Mouse (Mus musculus) right cerebral cortex, postnatal 10 days (tissue): Measurements from ENCODE around the gene Tbc1d2b.

Experiments
- DNase-seq, 2 experiments: peaks; one replicate each; pipeline ENCODE4 v3.0.0; 2021; ENCODE audit warnings: low spot score in 2 of 2

The Tbc1d2b gene

DNA sequence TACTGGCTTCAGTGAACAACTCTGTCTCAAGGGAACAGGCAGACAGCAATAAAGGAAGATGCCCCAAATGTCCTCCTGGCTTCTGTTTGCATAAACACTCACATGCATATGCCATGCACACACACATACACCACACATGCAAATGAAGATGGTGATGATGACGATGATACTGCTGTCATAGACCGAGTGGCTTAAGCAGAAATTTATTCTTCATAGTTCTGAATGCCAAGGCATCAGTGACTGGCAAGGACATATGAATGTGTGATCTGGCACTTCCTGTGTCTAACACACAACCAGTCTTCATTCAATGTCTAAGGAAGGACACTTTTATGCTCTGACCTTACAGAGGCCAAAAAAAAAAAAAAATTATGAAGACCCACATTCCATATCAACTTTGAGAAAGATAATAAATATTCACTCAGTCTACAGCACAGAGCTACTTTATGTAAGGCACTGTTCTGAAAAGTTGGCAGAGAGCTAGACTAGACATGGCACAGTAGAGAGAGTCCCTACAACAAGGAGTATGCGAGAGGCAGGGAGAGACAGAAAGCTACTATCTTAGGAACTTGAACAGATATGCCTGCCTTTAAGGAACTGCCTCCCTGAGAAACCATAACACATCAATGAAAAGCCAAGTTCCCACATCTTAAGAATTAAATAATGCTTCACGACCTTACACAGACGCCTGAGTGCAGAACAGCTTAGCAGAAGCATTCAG, 5.1 kb downstream of the Tbc1d2b start:
- peak; percentile 11 to 22 for DNase-seq

DNA sequence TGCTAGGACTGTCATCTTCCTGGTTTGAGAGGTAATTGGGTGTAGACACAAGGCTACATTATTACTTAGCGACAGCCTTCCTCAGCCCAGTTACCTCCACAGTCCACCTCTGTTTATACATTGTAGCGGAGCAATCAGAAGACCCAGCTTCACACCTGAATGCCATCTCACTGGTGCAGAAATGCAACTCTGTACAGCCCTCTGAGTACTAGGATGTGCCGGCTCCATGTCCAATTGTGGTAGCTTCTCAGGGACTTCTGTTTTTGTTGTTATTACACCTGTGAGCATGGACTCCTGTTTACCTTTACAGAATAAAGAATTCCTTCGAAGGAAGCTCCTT, 7.3 kb downstream of the Tbc1d2b start:
- peak in 1 of 2 experiments; percentile 12 for DNase-seq

DNA sequence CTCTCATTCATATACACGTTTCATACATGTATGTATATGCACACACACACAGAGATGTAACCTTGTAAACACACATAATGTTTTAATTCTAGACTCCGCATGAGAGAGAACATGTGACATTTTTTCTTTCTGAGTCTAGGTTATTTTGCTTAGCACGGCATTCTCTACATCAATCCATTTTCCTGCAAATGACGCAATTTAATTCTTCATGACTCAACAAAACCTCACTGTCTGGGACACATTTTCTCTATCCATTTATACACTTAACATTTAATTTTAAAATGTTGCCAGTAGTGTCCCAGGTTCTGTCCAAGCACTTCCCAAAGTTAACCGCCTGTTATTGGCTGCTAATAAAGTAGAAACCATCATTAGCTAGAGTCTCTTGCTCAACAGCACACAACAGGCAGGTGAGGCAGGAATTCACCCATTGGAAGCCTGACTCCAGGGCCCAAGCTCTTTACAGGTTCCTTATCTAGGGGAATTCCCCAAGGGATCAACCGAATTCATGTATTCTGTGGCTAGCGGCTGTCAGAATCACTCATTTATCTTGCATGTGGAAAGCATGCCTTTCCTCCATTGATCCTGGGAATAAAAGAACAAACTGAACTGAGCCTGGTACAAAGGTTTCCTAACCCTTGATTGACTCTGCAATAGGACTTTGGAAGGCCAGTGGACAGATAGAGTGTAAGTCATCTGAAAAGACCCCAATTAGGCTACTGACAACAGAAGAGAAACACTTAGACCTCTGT, 7.8 kb downstream of the Tbc1d2b start:
- DNase-seq = no peak

DNA sequence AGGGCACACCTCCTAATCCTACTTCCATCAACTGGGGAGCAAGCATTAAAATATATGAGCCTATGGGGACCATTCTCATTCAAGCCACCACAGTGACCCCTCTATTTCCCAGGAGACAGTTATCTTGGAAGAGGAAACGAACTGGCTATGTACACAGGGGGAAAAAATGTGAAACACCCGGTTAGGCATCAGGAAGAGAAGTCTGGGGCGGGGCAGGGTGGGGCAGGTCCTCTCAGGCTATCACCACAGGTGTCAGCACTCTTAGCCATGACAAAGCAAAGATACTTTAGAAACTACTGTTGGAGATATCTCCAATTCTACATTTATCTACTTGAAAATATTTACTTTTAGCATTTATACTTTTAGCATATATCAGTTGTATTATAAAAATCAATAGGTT, 8.5 kb downstream of the Tbc1d2b start:
- no peak for DNase-seq

DNA sequence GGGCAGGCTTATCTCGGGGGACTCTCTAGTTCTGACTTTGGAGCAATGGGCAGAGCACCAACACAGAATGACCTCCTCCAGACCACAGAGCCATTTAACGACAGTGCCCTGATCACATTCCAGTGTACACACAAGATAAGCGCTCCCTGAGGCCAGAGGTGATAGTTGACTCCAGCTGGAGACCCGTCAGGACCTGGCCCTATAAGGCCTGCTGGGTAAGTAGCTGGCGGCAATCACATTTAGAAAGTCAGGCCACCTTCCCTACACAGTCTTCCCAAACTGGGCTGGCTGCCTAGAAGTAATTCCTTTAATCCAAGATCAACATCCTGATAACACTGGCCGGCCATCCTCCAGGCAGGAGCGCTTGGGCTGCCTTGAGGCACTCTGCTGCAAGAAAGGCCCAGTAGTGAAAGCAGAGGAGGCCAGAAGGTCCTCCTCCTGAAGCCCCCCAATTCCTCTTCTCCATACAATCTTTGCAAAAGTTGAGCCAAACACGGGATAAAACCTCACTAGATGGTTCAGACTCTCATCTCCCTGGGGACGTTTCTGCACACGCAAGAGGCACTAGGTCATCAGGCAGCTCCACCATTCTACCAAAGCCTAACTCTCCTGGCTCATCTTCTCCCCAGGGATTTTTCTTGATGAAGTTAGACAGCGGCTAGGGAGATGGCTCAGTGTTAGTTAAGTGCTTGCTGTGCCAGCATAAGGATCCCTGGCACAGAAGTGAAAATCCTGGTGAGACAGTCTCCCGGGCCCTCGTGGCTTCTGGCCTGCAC, 9.8 kb downstream of the Tbc1d2b start:
- no peak for DNase-seq

DNA sequence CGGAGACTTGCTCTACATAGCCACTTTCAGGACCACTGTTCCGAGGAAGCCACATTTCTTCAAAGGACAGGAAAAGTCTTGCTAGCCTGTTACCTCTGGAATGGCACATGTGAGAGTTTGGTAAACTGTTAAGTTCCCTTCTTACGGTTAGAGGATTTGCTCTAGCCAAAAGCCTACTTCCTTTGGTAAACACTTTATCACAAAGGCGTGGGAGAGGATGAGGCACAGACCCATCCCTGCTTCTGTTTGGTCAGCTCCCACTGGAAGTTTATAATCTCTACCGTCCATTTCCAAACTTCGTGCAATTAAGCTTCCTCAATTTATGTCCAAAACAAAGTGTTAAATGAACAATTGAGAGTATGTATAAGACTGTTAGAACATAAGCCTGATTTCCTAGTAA, 10.5 kb downstream of the Tbc1d2b start:
- DNase-seq = no peak

DNA sequence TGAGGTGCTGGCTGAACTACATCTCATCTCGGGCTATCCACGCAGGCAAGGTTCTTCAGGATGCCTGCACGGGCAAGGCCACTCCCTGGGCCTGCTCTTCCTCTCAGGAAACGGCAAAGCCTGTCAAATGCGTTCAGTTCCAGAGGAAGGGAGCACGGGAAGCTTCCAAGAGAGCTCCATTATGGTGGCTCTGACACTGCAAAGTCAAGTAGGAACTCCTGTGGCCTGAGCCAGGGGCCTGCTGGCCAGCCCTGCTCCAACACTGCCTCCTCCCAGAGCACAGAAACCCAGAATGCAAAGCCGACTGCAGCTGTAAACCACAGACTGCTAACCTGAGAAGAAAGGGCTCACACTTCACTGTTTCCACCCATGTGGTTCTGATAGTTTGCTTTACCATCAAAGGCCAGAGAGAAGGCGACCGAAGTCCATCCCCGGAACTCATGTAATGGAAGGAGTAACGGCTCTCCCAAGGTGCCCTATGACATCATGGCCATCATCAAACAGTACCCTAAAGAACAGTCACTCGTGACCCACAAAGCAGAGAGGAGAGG, 11.1 kb downstream of the Tbc1d2b start:
- no peak for DNase-seq

DNA sequence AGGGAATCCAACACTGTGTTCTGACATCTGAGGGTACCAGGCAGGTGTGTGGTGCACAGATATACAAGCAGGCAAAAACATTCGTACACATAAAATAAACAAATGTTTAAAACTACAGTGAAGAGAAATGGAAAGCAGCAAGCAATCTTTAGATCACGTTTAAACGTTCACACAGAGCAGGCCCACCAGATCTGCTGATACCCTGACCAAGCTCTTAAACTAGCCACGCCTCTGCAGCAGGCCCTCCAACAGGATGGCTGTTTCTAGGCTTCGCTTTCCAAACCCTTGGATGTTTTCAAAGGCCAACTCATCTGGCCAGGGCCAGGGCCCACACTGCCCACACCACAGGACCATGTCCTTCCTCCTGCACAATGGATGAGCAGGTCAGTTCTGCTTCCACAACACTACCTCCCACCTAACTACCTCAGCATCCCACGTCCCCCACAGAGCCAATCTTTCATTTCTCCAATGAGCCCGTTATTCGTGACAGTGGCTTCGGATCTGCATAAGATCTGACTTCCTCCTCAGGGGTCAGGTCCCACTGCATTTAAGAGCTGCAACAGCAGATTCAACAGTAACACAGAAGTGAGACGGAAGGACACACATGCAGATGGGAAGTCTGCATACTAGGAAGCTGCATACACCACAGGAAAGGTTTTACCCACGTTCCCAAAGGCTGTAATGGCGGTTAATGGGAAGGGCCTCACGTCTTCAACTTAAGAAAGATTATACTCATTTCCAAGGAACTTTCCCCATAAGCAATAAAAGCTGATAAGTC, 12.7 kb downstream of the Tbc1d2b start:
- no peak for DNase-seq

DNA sequence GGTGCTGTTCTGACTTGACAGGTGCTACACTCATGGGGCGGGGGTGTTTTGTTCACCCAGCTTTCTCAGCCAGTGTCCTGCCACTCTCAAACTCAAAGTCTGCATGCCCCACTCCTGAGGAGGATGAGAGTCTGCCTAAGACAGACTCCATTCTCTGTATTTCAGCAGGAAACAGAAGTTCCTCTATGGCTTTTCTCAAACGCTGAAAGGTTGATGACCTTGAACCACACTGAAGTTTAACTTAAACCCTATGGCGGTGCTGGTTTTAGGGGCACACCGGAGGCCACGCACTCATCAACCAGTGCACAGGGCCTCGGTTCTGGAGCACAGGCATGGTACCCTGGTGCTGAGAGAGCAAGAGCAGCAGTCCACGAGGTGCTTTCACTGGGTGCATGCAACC, 13.4 kb downstream of the Tbc1d2b start:
- DNase-seq = no peak

DNA sequence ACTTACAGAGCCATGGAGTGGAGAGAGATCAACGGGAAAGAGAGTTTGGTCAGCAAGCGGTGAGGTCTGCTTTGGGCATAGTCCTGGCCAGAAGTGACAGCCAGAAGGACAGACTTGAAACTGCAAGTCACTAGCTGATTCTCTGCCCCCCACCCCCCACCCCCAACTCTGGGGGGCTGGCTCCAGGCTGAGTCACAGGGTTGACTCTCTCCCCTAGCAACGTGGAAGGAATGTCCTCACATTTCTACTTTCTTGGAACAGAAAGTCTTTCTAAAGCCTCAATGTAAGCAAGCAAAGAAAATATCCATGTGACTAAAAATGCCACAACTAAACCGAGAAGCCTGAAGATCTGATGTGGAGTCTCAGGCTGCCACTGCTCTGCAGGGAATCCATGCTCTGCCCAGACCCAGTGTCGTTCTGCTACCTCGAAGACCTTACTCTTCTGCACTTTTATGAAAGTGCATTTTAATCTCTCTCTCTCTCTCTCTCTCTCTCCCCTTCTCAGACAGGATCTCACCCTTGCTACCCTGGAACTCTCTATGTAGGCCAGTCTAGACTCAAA, 14.7 kb downstream of the Tbc1d2b start:
- DNase-seq = no peak

DNA sequence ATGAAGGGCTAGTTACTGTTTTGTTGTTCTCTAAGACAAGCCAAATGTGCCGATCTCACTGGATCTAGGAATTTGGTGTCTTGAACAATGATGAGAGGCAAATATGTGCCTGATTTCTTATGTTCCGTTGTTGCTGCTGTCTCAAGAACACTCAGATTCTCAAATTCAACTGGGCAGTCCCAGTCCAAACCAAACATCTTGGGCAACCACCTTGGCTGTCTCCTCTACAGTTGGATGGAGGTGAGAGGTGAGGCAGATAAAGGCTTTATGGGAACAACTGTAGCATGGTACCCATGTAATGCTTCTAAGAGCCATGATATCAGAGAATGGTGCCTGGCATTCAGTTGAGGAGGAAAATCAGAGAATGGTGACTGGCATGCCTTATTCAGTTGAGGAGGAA, 17.4 kb downstream of the Tbc1d2b start:
- no peak for DNase-seq

DNA sequence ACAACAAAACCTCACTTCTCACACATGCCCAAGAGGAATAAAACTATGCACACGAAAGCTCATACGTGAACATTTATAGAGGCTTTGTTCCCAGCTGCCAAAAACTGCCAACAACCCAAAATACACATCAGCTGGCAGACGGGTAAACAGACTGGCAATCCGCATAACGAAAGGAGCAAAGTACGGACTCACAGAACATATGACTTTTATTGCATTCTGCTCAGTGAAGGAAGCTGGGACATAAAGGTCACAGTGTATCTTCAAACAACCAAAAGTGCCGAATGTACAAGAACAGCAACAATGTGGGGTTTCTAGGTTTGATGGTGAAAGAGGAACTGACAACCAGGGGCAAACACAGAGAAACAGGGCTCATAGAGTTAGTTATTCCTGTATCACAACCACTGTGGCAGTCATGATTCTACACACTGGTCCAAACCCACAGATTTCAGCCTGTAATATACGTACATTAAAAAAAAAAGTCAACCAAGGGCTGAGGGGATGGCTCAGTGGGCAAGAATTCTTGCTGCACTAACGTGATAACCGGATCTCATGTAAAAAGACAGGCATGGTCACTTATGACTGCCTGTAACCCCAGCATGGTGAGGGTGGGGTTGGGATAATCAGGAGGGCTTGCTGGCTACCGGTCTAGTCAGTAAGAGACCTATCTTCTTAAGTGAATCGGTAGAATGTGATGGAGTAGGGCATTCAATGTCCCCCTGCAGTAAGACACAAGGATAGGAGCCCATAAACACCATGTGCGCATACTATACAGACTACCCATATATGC, 19.4 kb downstream of the Tbc1d2b start:
- no peak for DNase-seq

DNA sequence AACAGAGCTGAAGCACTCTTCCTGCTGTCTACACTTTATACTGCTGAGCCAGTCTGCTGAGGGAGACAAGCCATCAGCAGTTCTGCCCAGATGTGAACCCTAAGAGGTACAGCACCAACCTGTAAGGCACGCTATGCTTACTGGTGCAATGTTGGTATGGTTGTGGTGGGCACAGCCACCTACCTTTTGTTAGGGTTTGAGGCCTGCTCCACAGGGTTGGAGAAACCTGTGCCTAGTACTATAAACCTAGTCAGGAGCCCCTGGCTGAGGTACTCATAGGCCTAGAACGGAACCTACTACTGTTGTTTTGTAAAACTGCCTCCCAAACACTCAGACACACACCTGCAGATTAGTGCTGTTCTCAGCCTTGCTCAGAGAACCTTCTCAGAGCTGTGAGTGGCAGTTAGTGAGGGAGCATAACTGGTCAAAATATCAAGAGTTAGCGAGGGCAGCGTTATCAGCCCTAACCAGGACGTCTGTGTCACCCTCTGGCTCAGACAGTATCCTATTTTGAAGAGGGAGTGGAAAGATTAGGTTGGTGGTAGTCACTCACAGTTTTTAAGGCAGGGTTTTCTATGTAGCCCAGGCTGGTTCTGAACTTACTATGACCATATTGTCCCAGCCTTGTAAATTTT, 20.3 kb downstream of the Tbc1d2b start:
- DNase-seq = no peak

DNA sequence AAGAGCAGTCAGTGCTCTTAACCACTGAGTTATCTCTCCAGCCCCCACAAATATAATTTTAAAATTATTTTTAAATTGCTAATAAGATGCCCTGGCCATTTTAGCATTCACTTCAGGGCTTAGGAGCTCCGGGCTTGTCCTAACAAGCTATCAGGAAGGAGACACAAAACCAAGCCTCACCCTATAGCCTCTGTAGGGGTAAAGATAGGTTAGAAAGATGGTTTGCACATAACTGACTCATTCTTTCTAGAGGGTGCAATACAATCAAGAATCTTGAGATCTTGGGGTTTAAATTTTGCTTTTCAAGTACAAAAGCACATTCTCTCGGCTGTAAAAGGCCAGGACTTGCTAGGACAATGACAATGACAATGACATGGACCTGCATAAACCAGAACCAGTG, 21.6 kb downstream of the Tbc1d2b start:
- no peak for DNase-seq

DNA sequence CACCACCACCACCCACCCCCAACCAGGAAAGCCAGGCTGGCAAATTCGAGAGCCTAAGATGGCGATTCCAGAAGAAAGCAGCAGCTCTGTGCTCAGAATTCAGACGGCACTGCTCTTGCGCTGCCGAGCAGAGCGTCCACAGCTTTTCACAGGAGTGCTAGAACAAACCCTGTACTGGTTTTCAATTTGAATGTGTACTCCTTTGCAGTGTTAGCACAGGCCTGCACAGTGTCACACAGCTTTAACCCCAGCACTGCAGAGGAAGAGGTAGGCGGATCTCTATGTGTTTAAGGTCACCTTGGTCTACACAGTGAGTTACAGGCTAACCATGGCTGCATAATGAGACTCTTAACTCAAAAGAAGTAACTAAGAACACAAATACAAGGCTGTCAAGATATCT, 22.3 kb downstream of the Tbc1d2b start:
- no peak for DNase-seq

DNA sequence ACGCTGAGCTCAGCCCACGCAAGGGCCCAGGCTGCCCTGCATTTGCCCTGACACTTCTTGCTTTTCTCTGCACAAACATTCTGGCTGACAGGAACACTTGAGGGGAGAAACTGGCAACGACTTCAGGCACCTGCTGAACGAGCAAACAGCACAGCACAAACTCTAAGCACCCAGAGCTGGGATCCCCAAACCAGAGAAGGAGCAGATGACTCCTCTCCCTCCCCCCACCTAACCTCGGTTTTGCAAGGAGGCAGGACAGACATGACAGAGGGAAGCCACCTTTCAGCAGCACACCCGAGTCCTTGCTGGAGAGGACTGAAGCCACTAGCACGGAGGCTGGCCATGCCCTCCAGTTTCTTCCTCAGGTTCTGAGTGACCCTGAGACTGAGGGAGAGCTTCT, 23.3 kb downstream of the Tbc1d2b start:
- DNase-seq = no peak

DNA sequence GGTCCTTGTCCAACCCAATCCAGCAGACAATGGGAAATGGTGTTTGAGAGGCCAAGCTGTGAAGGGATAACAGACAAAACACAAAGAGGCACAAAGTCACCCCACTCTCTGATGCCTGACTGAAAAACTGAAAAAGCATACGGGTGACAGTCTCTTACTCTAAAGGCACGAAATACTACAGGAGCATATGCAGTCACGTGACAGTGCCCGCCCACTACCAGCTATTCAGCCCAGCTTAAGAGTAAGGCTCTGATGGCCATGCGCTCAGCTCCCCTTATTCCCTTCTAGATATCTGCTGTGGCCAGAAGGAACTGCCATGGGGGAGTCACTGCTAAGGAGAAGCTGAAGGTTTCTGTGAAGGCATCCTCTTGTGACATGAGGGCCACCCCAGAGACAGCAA, 24.8 kb downstream of the Tbc1d2b start:
- DNase-seq = no peak

DNA sequence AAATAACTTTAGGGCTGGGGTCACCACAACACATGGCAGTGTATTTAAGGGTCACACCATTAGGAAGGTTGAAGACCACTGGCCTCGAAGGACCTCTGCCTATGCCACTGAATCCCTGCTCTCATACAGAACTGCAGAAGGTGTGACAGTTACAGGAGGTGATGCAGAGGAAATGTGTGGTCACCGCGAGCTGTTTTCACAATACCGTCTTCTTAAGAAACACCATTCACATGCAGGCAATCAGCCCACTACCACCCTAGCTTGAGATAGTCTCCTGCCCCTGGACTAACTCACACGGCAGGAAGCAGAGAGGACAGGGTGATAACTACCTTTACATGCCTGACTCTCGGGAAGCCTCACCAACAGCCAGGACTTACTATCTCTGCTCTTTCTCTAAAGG, 25.4 kb downstream of the Tbc1d2b start:
- DNase-seq = no peak

DNA sequence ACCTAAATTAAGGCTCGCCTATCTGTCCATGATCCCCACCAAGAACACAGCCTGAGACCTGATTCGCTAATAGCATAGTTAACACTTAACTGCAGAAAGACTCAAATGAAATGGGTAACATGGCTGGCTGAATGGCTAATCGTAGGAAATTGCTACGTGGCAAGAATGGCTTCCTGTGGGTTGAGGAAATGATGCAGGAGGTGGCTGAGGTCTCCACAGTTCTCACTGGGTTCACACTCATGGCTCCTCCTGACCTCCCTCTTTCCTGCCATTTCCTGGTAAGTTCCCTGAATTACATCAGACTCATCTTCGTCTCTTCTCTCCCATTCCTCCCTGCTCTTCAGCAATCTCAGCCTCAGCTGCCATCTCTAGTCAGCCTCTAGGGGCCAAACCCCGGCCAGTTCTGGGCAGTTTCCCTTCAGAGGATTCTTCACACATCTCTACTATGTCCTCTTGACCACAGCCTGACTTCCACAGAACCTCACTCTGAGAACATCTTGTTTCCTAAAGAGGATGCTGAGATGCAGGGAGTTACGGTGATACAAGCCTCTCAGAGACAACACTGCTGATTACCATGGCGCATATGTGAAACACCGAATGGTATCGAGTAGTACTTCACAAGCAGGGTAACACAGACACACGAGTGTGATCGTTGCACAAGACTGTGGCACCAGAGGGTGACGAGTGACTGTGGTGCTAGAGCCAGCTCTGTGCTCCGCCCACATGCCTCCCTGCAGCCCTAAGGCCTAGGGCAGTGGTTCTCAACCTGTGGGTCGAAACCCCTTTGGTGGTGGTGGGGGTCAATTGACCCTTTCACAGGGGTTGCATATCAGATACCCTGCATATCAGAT, 26.1 kb downstream of the Tbc1d2b start:
- no peak for DNase-seq
